Mouse (Mus musculus): ENCODE data around the gene Tada2a. TPM values are rescaled to one million over a fixed set of nuclear protein-coding genes. Genes with fewer than 3 reads are reported as not detected.

Gene Tada2a
- total RNA-seq, 1 experiment from 2014 or later, result 15.5 TPM

DNA sequence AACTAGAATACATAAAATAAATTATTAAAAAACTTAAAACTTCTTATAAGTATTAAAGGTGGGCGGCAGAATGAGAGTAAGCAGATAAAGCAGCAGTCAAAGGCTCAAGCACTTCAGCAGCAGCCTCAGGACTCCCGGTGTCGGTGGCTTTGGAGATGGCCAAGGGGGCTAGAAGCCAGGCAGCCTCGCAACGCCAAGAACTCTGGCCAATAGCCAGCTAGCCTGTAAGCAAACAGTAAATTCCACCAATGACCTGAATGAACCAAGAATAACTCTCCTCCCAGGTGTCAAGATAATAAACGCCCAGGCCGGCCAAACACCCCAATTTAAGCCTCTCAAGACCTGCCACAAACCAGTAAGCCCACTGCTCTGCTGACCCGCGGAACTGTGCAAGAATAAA, 13.8 kb downstream of the Tada2a start:
- peak; percentile 36 for DNase-seq

DNA sequence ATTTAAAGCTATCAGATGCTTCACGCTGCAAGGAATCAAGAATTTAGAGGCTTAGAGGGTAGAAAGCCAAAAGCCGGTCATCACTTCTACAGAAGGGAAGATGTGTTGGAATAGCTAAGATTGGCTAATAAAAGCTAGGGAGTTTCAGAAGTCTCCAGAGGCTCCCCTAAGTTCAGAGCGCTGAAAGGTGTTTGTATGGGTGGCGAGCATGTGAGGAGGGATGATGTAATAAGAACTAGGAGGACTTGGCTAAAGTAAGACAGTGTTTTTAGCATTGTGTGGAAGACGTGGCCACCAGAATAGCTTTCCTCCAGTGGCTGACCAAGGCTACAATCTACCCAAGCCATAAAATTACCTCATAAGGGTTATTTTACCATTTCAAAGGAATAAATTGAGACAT, 15.8 kb downstream of the Tada2a start:
- DNase-seq, result no peak

DNA sequence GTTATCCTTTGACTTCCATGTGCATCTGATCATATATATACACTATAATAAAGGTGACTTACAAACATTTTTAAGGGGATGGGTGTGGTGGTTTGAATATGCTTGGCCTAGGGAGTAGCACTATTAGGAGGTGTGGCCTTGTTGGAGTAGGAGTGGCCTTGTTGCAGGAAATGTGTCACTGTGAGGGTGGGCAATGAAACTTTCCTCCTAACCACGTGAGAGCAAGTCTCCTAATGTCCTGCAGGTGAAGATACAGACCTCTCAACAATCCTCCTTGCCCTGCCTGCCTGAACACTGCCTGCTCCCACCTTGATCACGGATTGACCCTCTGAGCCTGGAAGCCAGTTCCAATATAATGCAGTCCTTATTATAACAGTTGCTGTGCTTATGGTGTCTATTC, 22.3 kb downstream of the Tada2a start:
- DNase-seq, result no peak

DNA sequence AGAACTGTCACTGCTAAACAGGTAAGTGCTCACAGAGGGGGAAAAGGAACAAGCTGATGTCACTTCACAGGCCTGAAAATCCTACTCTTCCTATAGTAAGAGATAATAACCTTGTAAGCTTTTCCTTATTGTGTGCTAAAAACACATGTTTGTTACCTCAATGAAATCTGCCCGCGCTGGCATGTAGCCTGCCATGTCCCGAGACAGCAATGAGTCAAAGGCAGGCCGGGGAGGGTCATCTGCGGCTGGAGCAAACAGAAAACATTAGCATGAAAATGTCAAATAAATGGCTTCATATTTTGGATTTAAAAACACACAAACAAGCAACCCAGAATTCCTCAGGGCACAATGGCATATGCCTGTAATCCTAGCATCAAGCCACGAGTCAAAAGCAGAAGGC, 25.4 kb downstream of the Tada2a start:
- peak; percentile 59 for DNase-seq

DNA sequence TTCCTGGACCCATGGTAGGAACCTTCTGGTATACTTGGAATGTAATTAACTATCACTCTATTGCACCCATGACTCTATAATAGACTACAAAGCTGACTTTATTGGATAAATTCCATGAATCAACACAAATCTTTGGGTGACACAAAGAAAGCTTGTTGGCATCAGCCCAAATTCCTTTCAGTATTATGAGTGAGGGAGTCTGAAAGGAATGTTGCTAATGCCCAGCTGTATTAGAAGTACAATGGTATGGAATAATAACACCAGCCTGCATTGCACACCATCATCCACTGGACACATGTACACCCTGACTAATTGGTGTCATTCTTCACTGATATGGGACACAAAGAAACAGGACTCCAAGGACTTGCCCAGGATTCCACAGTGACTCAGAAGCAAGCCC, 28.2 kb downstream of the Tada2a start:
- peak; percentile 10 for DNase-seq

DNA sequence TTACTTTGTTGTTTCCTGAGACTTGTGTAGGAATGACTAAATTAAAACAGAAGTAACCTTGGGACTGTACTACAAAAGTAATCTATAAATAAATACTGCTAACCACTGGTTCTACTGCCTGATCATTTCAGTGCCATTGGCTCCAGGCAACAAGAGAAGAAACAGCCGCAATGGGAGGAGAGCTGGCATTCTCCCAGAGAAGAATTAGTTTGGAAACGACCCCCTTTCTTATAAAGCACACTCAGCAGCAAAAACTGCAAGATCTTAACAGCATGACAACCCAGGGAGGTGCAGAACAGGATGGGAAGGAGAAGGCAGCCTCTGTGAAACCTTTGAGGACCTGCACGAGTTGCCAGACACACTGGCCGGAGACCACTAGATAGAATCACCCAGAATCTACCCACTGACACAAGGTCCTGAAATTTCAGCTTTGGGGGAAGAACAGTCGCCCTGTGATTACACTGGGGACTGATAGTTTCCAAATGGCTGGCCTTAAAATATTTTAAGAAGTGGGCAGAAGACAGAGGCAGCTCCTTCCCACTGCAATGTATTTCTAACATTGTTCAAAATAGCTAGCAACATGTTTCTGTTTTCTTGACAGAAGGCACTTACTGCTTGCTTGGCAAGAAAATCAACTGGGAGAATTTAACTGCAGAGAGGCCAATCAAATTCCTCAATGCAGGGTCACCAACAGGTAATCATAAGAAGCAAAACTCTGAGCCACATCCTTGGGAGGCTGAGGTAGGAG, 32.0 kb downstream of the Tada2a start:
- DNase-seq, result no peak

DNA sequence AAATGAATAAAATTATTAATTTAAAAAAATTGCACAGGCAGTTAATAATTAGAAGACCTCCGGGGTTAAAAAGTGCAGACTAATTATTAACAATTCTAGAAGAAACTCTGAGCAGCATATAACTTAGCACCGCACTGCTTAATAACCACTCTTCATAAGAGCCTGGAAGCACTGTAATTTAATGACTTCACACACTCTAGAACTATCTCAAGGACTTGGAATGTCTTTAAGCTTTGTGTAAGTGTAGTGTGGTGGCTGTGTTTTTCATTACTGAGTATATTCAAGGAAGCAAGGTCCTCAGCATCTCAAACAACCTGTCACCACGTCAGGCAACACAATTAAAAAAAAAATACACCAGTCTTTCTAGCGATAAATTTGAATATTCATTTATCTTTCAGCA, 34.3 kb downstream of the Tada2a start:
- no peak for DNase-seq

DNA sequence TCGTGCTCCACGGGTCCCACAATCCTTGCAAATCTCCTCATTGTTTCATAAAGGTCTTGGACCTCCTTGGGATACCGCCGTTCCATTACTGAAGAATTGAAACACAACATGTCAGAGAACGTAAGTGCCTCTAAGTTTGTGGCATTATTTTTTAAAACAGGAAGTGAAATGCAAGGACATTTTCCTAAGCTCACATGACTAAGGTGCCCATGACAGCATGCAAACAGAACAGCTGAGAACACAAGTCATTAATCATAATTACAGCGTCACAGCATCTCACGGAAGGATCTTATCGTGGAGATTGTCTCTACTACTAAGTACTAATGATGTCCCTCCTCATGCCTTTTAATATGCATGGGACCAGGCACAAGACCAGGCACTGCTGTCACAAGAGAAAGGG, 38.8 kb downstream of the Tada2a start:
- no peak for DNase-seq

DNA sequence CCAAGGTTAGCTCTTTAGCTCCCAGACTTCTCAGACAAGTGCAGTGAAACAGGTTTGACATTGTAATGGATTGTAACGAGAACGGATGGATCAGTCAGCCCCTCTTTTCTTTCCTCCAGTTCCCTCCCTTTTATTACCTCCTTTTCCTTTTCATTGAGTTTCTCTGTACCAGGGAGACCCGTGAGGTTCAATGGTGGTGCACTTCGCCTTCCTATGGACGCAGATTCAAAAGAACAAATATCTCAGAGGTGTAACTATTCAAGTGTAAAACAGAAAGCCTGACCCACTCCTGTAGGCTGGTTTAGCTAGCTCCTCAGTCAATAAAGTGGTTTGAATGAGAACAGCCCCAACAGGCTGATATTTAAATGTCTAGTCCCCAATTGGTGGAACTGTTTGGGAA, 47.5 kb downstream of the Tada2a start:
- DNase-seq, result no peak

DNA sequence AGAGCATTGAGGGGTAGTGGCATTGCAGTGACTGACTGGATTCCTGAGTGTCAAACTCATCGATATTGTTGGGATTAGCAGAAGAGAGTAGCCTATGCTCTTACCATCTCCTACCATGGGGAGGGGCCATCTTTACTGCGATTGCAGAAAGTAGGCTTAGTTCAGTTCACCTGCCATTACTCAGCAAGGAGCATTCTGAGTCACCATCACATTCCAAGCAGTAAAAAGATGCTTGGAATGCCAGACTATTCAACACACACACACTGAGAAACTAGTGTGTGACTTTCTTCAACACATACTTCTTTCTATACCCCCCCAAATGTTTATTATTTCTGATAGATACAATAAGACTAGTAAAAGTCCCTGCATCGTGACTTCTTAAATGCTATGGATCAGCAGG, 49.1 kb downstream of the Tada2a start:
- no peak for DNase-seq

DNA sequence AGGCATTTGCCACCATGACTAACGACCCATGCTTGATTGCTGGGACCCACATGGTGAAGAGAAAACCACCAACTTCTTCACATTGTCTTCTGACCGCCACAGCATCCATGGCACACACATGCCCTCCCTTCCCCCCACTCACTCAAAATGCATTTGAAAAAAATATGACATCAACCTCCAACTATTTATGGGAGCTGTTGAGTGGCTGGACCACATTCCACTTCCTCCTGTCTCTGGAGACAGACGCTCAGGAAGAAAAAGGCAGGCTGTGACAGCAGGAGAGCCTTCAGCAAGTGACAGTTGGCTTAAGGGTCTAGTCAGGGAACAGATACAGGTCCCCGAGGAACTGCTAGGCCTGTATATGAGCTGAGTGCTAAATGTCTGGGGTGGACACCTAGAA, 49.5 kb downstream of the Tada2a start:
- no peak for DNase-seq

DNA sequence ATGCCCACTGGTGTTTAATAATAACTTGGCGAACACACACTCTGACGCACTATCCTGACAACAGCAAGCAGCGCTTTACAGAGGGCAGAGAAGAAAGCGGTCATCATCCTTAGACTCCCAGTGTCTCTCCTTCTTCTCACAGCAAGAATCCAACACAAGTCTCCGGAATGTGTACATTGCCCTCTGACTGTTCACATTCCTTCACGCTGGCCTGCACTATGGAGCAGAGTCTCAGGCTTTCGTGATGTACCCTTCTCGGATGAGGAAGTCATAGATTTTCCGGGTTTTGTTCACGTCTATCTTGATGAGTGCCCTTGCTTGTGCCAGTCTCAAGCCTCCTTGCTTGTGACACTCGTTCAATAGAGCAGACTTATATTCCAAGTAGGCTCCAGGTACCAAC, 50.0 kb downstream of the Tada2a start:
- DNase-seq, result no peak

DNA sequence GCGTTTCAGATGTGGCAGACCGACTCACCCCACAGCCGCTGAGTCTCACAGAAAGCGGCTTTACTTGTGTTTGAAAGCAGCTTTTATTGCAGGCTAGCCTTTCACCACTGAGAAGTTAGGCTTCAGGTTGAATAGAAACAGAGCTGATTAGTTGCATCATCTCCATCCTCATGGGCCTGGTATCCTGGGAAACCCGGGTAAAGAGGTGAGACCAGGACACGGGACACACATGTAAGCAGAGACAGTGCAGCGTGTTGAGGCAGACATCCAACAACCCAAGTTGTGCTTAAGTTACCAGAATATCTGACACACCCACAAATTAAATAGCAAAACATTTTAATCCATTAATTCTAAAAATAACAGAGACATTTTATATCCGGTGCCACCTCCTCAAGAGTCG, 50.8 kb downstream of the Tada2a start:
- DNase-seq, result no peak

DNA sequence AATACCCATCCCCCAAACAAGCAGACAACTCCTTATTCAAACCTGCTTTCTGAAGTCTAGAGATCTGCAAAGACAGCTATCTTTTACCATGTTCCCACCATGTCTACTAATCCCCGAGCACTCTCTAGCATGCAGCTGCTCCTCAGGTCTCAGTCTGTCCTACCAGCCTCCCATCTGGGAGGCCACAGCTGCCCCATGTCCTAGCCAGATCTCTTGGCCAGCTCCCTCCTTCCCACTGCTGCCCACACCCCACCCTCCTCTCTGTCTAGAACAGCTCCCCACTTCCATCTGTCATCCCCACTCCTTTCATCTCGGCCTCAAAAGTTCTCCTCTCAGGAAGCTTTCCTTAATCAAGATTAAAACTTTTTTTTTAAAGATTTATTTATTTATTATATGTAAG, 52.4 kb downstream of the Tada2a start:
- no peak for DNase-seq

DNA sequence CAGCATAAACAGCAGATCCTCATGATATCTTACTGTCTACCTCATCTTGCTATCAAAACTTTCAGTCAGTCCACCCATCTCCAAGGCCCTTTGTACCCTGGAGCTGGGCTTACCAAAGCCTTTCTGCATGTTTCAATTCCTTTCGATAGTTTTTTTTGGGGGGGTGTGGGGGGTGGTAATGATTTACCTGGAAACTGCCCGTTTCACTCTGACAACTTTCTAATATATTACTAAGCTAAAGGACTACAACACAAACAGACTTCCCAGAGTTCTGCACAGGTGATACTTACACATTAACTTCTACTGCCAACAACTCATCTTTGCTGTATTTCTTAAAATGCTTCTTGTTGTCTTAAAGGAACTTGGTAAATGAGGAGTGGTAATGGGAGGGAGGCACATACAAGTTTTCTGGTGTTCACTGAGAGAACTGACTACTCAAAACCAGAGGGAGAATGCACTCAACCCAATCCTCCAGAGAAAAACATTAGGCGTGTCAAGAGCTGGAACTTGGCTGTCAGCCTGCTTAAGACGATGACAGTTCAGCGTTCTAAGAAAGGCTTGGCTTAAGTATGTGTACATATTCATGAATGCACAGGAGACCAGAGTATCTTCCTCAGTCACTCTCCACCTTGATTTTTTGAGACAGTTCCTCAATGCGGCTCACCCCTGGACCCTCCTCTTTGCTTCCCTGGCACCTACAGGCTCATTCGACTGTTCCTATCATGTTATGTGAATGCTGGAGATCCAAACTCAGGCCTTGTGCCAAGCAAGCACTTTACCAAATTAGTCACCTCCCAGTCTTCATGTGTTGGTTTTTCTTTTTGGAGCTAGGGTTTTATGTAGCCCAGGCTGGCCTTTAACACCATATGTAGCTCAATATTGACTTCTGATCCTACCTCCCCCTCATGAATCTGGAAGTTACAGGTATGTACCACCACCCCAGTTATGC, 55.3 kb downstream of the Tada2a start:
- no peak for DNase-seq

DNA sequence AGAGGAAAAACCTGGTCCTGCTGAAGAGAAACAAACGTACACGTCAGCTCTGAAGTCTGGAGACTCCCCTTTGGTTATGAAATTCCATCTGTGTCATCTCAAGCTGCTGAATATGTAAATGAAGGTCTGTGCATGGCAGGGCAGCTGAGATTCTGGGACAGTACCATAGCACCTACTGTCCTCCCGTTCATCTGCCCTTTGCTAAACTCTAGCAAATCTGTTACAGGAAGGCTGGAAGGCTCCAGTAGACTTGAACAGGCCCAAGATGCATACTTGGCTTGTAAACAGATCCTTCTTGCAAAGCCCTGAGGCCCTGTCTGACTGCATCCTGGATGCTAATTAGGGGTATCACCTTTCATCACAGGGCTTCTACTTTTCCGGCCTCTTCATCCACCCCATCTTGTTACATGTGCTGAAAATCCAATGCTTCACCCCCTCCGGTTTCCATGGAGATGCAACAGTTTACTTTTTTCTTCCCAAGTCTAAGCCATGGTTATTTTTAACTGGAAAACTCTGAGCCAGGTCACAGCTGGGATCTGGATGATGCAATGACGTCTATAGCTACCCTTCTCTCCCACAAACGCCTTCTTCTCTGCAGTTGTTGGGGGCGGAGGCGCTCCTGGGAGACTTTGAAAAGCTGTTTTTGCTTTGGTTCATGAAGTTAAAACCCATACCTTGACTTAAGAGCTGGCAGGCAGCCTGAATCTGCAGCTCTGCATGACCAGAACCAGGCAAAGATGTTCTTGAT, 56.3 kb downstream of the Tada2a start:
- DNase-seq, result no peak

DNA sequence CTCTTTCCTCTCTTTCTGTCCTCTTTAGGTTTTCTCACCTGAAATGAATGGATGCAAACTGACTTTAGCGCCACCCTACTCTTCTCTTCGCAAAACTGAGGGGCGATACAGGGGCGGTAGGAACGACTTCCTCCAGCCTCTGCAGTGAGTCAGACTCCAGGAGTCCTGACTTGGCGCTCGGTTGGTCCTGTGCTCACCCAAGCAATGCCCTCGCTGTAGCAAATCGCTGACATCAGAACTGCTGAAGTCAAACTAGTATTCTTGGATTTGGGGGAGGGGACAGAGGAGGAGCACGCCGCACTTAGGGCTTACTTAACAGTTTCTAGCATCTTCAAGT, 60.4 kb downstream of the Tada2a start, which contains the start of gene Dusp14:
TSS of gene Dusp14 (minus strand) at position 228 of the 337 bp plus-strand sequence.
- DNase-seq, result peak; percentile 24

DNA sequence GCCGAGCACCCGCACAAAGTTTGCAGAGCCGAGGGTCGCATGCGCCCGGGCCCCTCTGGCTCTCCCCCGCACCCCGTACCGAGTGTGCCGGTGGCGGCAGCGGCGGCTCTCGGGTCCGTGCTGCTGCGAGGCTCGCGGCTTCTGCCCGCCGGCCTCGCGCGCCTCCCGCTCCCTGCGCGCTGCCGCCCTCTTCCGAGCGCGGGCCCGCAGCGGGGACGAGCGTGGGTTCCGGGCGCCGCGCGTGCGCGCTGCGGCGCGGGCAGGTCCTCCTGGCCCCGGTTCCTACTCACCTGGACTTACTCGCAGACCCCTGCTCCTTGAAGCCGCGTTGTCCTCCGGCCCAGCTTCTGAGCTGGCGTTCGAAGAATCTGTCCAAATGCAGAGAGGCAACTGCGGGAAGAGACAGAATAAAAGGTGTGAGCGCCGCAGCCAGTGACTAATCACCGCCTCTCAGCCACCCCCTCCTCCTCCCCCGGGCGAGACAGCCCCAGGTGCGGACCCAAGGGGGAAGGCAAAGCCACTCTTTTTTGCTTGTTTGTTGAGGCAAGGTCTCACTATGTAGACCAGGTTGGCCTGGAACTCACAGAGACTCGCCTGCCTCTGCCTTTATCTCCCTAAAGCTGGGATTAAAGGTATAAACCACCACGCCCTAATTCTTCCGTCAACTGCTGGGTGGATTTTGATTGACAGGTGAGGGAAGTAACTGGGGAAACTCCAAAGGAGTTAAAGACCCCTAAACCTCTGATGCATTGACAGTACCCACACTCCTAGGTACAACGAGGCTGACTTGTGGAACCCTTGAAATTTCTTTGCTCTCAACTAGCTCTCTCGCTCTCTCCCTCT, 61.0 kb downstream of the Tada2a start:
- DNase-seq, result peak; percentile 76

DNA sequence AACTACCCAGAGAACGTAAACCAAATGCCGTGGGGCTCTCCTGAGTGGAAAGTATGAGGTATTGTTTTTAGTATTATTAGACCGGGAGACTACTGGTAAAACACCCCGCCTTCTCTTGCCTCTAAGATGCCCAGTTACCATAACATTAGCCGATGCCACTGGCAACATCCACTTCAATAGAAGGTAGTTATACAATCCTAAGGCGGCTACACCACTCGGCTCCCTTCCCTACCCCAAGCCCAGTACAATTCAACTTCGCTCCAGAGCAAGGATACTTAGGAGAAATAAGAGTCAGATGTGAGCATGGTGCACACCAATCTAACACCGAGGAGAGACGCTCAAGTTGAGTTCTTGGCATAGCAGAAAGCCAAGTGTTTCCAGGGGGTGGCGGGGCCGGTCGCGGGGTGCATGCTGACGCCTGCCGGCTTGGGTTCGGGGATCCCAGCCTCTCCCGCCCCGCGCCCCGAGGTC, 61.6 kb downstream of the Tada2a start:
- DNase-seq, result no peak

DNA sequence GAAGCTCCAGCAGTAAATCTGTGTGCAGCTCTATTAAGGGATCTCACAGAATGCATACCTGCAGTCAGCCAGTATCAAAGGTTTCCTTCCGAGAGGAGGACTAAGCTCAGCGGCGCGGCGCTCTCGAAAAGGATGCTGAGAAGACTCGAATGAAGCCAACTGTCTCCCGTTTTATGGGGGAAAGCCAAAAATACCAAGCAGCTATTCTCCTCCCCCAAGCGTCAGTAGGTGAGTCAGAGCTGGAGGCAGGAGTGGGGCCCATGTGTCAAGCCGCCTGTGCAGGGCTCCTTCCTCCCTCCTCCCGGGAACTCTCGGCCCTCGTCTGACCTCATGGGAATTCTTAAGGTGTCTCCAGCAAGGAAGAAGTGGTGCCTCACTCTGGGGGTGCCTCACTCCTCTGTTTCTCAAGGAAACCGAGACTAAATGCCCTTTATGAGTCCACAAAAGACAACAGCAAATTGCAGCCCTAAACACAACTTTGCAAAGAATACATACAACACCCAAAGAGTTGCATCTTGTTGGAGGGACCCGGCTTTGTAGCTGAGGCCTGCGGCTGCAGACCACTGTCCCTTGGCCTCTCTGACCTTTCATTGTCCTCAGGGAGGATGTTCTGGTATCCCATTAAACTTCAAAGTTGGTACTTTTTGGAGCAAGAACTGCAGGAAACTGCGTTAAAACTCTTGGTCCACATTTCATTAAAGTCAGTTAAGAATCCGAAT, 62.3 kb downstream of the Tada2a start:
- DNase-seq, result peak; percentile 78

DNA sequence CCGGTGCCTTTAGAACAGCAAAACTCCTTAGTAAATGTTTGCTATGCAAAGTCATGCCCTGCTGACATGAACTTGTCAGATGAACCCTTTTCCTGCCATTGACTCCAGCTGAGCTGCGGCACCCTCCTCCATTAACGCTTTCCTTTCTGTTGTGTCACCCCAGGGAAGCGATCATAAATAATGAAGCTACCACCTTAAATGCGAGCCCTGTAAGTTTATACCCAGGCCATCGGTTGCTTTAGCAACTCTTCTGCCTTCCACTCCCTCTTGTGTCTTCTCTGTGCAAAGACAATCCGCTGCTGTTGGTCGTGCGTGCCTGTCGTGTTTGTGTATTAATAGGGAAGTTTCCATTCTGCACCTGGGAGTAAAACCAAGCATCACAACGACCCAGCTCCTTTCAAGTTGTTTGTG, 63.3 kb downstream of the Tada2a start:
- peak; percentile 42 for DNase-seq
